Mouse (Mus musculus): ENCODE data around the gene Mtnr1b.
"Not testable (repeated sequence)": the region's sequence is repeated elsewhere in the genome, so short reads cannot be mapped to it uniquely, and the experiment has no call there.

The Mtnr1b gene

GRCm38 (mm10) chr9:15874506-15875160 lies at the start of gene Mtnr1b:
TSS of gene Mtnr1b (minus strand) at chr9:15874556.
- DNase-seq (ENCODE audit: low spot score): no peak

DNA sequence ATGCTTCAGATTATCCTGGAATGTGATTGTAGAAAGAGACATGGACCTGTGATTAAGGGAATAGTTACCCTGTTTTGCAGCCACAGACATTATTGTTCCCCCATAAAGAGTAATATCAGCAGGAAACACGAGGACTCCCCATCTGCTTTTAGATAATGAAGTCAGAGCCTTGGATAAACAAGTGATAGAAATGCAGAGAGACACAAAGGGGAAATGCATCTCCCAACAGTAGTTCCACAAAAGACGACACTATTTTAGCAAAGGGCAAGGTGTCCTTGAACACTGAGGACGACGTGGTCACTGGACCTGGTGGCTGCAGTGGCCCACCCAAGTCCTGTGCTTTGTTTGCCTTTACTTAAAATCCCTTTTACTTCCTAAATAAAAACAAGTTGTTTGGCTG lies 45.9 kb upstream of the Mtnr1b start:
- no peak for DNase-seq (ENCODE audit: low spot score)

GRCm38 (mm10) chr9:15919373-15920005 lies 45.1 kb upstream of the Mtnr1b start:
- DNase-seq (ENCODE audit: low spot score): no peak

- DNase-seq (ENCODE audit: low spot score): no peak
These were observed 42.2 kb upstream of the Mtnr1b start for GRCm38 (mm10) chr9:15916600-15916999.

DNA sequence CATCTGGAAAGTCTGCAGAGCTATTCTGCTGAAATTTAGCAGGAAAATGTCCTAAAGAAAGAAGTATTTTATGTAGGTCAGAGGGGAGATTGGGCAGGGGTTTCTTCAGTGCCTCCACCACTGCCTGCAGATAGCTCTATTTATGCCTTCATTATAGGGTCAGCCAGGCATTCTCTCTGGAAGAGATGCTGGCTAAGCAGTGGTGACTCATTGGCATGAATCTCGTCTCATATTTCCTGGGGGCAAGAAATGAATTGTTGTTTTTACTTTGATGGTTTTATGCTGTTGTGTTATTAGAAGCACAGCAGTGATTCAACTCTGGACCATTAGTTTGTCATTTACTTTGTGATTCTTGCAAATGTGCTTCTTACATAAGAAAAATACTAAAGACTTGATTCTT lies 38.4 kb upstream of the Mtnr1b start:
- DNase-seq (ENCODE audit: low spot score): no peak

DNA sequence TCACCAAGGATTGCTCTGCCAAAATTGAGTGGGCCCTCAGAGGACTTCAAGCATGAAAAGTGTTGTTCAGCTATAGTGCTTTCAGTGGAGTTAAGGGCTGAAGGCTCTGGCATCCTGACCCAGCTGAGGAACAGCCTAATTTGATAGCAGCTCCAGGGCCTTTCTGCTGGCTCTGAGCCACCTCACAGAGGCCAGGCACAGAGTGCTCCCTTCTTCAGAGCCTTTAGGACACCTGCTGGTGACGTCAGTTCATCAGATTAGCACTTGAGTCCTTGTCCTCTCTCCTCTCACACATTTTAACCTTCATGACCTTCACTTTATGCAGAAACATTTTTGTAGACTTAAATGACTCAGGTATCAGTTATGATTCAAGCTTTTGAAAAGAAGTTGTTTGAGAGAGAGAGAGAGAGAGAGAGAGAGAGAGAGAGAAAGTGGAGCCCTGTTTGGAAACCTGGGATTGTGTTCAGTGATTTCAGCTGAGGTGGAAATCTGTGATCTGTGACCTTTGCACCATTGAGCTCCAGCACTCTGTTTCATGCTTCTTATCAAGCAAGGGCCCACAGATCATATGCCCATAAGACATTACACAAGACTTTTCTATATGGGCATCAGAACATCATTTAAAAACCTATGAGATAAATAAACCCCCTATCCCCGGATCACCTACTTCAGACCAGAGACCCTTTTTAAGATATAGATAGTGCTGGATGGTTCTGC lies 35.2 kb upstream of the Mtnr1b start:
- no peak for DNase-seq (ENCODE audit: low spot score)

- no peak for DNase-seq (ENCODE audit: low spot score)
These were observed 29.8 kb upstream of the Mtnr1b start for GRCm38 (mm10) chr9:15903948-15904750.

DNA sequence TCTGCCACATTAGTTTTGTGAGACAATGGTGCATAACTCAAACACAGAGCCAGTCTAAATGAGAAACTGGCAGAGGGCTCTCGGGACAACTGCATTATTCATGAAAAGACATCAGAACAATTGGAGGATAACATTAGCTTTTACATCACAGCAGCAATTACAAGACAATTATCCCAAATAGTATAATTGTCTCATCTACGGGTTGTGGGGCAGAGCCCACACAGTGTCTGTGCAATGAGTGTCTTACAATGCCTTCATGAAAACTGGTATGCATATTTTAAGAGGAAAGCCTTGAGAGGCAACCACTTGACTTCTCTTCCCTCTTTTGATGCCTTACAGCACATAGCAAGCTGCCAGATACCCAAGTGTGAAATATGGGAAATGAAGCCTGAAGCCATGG lies 23.8 kb upstream of the Mtnr1b start:
- no peak for DNase-seq (ENCODE audit: low spot score)

- DNase-seq (ENCODE audit: low spot score): no peak
These were observed 12.4 kb upstream of the Mtnr1b start for GRCm38 (mm10) chr9:15886756-15887155.

DNA sequence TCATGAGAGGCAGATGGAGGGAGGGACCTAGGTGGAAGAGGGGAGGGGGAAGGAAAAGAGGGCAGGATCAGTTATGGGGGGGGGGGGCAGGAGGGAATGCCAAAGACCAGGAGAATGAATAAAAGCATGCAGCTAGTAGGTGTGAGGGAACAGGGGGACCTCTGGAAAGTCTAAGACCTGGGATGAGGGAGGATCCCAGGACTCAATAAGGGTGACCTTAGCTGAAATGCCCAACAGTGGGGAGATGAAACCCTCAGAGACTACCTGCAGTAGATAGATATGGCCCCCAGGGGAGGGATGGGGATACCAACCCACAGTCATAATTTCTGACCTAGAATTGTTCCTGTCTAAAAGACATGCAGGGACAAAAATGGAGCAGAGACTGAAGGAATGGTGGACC lies 6.4 kb upstream of the Mtnr1b start:
- no peak for DNase-seq (ENCODE audit: low spot score)

GRCm38 (mm10) chr9:15880160-15880603 lies 5.8 kb upstream of the Mtnr1b start:
- DNase-seq (ENCODE audit: low spot score): peak; percentile 35

DNA sequence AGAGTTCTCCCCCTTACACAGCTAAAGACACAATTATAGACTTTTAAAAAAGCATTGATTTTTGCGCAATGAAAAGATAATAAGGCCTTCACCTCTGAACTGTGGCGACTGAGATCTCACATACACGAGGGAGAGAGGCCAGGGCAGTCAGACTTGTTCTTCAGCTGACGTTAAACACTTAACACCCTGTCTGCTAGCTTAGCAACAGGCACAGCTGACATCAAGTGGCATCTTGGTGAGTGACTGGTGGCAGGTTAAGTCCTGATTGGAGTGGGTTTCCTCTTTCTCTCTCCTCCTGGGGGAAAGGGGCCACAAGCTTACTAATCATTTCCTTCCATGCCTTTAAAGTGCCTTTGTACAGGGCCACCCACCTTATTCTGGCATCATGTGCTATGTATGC lies 4.3 kb downstream of the Mtnr1b start:
- DNase-seq (ENCODE audit: low spot score): no peak

- no peak for DNase-seq (ENCODE audit: low spot score)
These were observed 4.9 kb downstream of the Mtnr1b start for GRCm38 (mm10) chr9:15869456-15869855.

DNA sequence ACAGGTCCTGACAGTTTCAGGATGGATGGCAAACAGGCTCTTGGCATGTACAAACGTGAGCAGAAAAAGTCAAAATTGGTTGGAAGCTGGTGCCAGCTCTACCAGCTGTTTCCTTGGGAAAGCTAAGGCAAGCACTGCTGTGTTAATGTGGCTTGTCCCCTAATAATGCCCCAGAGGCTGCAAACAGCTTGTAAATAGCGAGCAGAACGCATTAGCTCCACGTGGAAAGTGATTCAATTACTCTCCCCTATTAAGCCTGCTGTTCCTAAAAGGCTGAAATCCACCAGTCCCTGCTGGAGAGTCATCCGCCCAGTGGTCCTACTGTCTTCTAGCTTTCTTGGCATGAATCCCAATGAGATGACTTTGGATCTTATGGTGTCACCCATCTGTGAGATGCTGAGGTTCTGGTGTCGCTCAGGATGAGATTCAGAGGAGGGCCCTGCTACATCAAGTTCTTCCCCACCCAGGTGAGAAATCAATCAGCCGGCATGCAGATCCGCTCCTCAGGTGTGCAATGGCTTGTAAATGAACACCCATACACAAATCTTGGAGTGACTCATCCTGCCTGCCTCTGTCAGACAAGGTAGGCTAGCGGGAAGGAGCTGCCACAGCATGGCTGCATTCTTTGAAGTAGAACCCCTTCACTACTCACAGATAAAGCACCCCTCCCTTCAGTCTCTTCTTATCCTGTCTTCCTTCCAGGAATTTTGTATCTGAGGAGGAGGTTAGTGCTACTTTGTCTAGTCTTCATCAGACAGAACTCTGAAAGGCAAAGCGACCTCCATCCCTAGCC lies 7.9 kb downstream of the Mtnr1b start:
- no peak for DNase-seq (ENCODE audit: low spot score)

DNA sequence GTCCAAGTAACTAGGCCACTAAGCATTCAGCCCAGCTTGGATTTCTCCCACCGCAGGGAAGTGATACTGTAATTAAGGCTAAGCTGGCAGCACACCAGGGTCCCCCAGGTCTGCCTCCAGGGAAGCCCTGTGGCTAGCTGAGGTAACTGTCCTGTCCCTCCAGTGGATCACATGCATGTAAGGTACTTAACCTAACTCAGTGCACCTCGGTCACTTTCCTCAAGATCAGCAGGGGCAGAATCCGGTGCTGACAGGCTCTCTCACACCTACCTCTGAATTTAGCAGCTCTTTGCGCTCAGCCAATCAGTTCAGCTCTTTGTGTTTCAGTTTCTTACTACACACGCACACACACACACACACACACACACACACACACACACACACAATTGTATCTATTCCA lies 13.0 kb downstream of the Mtnr1b start:
- no peak for DNase-seq (ENCODE audit: low spot score)

DNA sequence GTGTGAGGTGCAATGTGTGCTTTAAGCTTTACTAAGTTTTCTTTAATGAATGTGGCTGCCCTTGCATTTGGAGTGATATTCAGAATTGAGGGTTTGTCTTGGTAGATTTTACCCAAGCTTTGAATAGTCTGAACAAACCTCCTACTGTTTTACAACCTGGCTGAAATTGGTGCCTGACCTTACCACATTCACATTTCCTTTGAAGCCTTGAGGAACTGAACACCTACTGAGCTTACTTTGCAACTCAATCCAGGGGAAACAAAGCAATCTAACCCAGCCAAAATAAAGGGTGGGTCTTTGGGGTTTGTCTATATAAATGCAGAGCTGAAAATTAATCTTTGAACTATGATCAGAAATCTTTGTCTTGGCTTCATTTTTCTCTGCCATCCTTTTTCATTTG lies 23.6 kb downstream of the Mtnr1b start:
- DNase-seq (ENCODE audit: low spot score): no peak

DNA sequence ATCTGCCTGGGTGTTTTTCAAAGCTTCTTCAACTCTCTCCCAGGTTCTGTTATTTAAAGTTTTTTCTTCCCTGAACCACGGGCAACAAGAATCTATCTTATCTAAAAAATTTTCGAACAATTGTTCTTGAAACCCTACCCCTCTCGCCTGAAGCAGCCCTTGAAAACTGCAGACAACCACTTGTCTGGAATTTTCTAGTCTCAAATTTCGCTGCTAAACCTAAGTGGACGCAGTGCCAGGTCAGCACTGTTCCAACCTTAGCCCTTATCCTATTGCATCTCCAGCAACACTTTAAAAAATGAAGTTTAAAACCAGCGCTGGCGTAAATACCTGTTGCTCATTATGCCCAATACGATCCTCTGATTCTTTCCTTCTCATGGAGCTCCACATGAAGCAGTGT lies 29.0 kb downstream of the Mtnr1b start:
- DNase-seq (ENCODE audit: low spot score): no peak

- not testable (repeated sequence) for DNase-seq (ENCODE audit: low spot score)
These were observed 29.4 kb downstream of the Mtnr1b start for GRCm38 (mm10) chr9:15844936-15845335.

- DNase-seq (ENCODE audit: low spot score): no peak
These were observed 61.1 kb downstream of the Mtnr1b start for GRCm38 (mm10) chr9:15813002-15813911.

DNA sequence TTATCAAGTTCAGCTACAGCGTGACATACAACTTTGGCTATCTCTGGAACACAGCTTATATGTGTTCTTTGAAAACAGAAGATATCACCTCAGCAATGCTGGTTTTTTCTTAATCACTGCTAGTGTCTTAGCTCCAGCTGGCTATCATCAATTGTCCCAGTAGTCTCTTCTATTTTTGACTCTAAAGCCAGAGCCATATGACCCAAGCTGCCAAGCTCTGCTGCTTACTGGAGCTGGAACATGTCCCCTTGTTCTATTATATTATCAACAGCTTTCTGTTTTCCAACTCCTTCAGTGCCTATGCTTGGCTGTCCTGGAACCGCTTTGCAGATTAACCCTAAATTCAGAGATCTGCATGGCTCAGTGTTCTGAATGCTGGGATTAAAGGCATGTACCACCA lies 70.1 kb downstream of the Mtnr1b start:
- no peak for DNase-seq (ENCODE audit: low spot score)
